13 mouse cellular contexts compared by ENCODE assay signal in genomic region chr1:170535221-170535620, GRCm38 (mm10). TPM values are rescaled to one million over a fixed set of nuclear protein-coding genes. Genes with fewer than 3 reads are reported as not detected.
DNase-seq lines count a peak whose midpoint lies in the region; ATAC-seq lines count a peak whose summit lies in the region.
"Had no signal": no experiment of that assay in that cellular context is flagged by ENCODE, and none has a peak within 500 bp of the region (broad histone marks: within the 10 kb centered on the region; RNA-seq: fewer than 3 reads in every experiment).

No protein-coding gene starts in this region.

- peak; percentile 42 to 78 for DNase-seq in adrenal gland, adult (ENCODE audit: inconsistent age in 2 of 2, low spot score in 1 of 2)
- DNase-seq in adrenal gland, postnatal 4 days (ENCODE audit: low spot score in 2 of 2) = no peak
- peak; percentile 35 for DNase-seq in kidney, adult 9 months
- DNase-seq in adrenal gland, postnatal 36 days = peak; percentile 55 to 56
- no peak for DNase-seq in cerebellum, adult 18-20 months
- no peak for DNase-seq in thymus, adult 18-20 months
- DNase-seq: cerebellum, postnatal 36 days; gastrocnemius, postnatal 10 days; layer of hippocampus, adult 9-11 months had no signal

- H3K4me2 ChIP-seq in kidney, embryonic 14.5 days (replicated peaks; ENCODE audit: low read depth, low read length) = no peak overlapping the region
- H3K4me2 ChIP-seq: hindbrain, embryonic 13.5 days; midbrain, embryonic 15.5 days had no signal

- no peak overlapping the region for H3K4me3 ChIP-seq in kidney, embryonic 14.5 days (ENCODE audit: low read length)
- H3K4me3 ChIP-seq: hindbrain, embryonic 13.5 days; midbrain, embryonic 15.5 days had no signal

- no peaks in the 10 kb centered on the region for H3K9me3 ChIP-seq in kidney, embryonic 14.5 days (ENCODE audit: control insufficient read depth, low read length)
- H3K9me3 ChIP-seq: hindbrain, embryonic 13.5 days; midbrain, embryonic 15.5 days had no signal

- no peak for ATAC-seq in kidney, embryonic 14.5 days (ENCODE audit: low FRiP score, low TSS enrichment)
- peak; percentile 83 for ATAC-seq in megakaryocyte, adult 5-6 weeks (ENCODE audit: poor library complexity, severe bottlenecking)
- ATAC-seq: midbrain, embryonic 15.5 days had no signal

- H3K27ac ChIP-seq in kidney, embryonic 14.5 days (ENCODE audit: low read depth, low read length) = no peak overlapping the region
- H3K27ac ChIP-seq: hindbrain, embryonic 13.5 days; midbrain, embryonic 15.5 days had no signal

- H3K4me1 ChIP-seq in kidney, embryonic 14.5 days (ENCODE audit: control insufficient read depth, insufficient read depth, low read length) = no peaks in the 10 kb centered on the region
- H3K4me1 ChIP-seq: midbrain, embryonic 15.5 days had no signal

- no peaks in the 10 kb centered on the region for H3K36me3 ChIP-seq in kidney, embryonic 14.5 days (ENCODE audit: control insufficient read depth, insufficient read depth, low read length)
- H3K36me3 ChIP-seq: hindbrain, embryonic 13.5 days; midbrain, embryonic 15.5 days had no signal

- no peaks in the 10 kb centered on the region for H3K27me3 ChIP-seq in kidney, embryonic 14.5 days (ENCODE audit: control insufficient read depth, insufficient read depth, low read length)
- H3K27me3 ChIP-seq: hindbrain, embryonic 13.5 days; midbrain, embryonic 15.5 days had no signal

- WGBS in kidney, embryonic 14.5 days = 91% methylated on average over 2 of the region's 2 CpGs

- H3K9ac ChIP-seq in kidney, embryonic 14.5 days (ENCODE audit: low read depth, low read length) = no peak overlapping the region
- H3K9ac ChIP-seq: hindbrain, embryonic 13.5 days; midbrain, embryonic 15.5 days had no signal

RNA-seq across cellular contexts. Expression of gene Nos1ap, which starts 54.4 kb away (rescaled TPM):
- 10 to 100 TPM; 31.7 to 37.5 TPM for total RNA-seq in adrenal gland, postnatal 4 days (2021)
- polyA plus RNA-seq in kidney, embryonic 14.5 days (2014; fragmentation: Nextera tagmentation; extraction: Ambion mirVana) = 13.9 and 16.6 TPM in 2 replicates
- total RNA-seq in adrenal gland, postnatal 36 days (2021) = 10 to 100 TPM; 19.2 to 25.1 TPM
- 9.8 and 11.6 TPM in 2 replicates for total RNA-seq in megakaryocyte, adult 5-6 weeks (2015)
- 2.5 and 3.0 TPM in 2 replicates for total RNA-seq in megakaryocyte, adult 5-6 weeks (2017)

Comparison
In these comparisons a context has a peak if more than half of its experiments do, and no peak if none do; other contexts are left out.
1. DNase-seq: peak in adrenal gland, adult (2 of 2), kidney, adult 9 months (single experiment) and adrenal gland, postnatal 36 days (2 of 2); none in adrenal gland, postnatal 4 days (0 of 2), cerebellum, adult 18-20 months (0 of 2) and thymus, adult 18-20 months (0 of 2).